Mouse (Mus musculus) regulatory T cell (primary cell): ENCODE measurements at regions not wholly inside any gene's neighbourhood (a gene's known extent, or its start where the extent isn't known, plus 50 kb on each side); places are given as distances from the start of the nearest gene placed in this dataset.
"Not testable (repeated sequence)": the region's sequence is repeated elsewhere in the genome, so short reads cannot be mapped to it uniquely, and the experiment has no call there.

Experiments
- in situ Hi-C: fragments of 300-600 bp; cut with MboI, MseI; formaldehyde crosslinking; loops from one replicate; pipeline ENCODE4 v1.15.1; 2025; ENCODE audit warnings: high pct_unique_total_duplicates

DNA sequence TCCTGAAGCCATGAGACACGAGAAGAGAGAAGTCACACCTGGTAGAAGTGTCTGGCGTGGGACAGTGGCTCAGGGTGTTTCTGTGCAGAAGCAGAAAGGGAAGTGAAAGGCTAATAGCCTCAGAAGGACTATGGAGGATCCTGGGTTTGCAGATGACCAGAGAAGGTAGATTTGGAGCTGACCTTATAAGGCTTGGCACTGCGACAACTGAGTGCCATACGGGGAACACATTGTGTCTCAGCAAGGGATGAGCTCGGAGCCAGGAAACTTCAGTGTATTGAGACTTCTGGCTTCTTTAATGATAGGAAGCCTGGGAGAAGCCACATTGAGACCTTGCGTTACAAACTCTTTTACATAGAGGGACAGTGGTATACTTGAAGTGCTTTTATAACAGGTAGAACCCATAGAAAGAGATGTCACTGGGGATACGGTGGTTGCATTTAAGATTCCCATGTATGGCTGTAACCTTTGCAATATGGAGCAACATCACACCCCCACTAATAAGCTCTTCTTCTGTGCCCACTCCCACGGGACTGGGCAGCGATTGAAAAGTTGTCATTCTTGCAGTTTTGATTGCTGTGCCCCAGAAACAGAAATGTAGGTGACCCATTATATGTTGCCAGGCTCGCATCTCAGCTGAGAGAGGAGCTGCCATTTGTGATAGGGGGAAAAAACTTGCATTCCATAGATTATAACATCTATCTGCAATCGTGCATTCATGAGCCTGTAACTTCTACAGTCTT is 61.8 kb upstream of the Dync1i1 start:
- in situ Hi-C loops: no loop called here

DNA sequence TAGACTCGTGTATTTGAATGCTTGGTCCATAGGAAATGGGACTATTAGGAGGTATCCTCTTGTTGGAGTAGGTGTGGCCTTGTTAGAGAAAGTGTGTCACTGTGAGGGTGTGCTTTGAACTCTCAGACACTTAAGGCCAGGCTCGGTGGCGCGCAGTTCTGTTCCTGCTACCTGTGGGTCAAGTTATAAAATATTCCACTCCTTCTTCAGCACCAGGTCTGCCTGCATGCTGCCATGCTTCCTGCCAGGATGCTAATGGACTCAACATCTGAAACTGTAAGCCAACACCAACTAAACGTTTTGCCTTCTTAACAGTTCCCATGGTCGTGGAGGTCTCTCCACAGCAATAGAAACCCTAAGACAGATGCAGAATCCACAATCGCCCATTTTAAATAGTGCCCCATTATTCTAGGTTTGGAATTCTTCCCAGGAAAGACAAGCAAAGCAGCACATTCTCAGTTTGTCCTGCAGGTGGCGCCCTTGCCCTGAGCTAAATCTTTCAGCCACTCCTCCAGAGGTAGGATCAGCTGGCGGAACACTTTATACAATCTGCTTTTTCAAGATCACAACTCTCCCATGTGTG is 80.2 kb upstream of the Dync1i1 start:
- in situ Hi-C loops: loop anchor here (25.0 kb wide), 1 partner anchor 1267 kb away; no protein-coding TSS in a partner anchor

DNA sequence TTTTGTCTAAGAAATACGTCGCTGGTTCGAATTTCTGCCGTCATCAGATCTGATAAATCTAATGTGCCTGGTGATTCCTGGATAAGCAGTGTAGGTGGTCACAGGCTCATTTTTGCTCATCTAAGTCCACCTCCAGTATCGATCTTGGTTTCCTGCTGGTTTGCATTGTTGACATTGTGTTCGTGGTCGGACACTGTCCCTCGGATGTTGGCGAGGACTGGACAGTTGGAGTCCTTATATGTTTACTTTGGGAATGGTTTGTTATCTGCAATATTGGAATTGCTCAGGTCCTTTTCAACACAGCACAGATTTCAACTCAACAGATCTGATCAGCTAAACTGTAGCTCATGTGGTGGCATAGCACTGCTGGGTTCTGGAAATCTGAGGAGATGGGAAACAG is 91.2 kb upstream of the Dync1i1 start:
- in situ Hi-C loops: loop anchor here (5.0 to 25.0 kb wide), 2 partner anchors 168 to 1278 kb away; no protein-coding TSS in a partner anchor

DNA sequence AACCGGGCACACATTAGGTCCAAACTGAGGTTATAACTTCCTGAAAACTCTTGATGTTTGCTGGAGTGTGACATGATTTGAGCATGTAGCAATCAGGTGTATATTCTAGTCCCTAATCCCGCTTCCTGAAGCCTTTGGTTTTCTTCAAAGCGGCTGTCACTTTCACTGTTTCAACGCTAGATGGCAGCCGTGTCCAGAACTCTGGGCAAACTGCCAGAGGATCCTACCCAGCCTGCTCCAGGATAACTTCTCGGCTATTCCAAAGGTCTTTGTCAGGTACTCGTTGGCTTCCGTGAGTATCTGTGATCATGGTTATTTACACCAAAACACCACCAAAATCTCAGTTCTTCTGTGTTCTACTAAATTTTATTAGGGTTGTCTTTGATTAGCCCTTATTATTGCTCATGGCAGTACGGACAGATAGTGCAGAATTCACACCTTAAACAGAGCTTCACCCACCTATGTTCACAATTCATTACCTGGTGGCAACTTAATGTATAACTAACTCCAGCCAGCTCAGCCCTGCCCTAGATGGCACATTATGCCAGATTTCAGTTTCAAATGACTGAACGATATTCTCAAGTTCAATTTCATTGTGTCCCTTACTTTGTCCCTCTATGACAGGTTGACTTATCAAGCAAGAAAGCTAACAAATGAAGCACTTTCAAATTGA is 92.3 kb upstream of the Dync1i1 start:
- in situ Hi-C loops: loop anchor here (5.0 to 25.0 kb wide), 2 partner anchors 169 to 1279 kb away; no protein-coding TSS in a partner anchor

DNA sequence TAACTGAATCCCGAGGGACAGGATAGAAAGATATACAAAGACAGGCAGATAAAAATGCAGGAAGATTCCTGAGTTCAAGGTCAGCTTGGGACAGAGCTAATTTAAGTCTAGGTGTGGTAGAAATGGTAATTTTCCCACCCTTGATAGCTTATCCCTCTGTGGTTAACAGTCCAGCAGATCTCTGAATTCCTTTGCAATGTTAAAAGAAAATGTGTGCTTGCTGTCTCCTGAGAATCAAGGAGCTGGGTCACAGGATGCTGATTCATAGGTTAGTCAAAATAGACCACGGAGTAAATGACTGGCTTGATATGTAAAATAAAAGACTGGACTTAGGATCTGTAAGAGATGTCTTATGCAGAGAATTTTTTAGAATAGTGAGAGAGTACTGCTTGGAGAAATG is 101.4 kb upstream of the Dync1i1 start:
- in situ Hi-C loops: no loop called here

DNA sequence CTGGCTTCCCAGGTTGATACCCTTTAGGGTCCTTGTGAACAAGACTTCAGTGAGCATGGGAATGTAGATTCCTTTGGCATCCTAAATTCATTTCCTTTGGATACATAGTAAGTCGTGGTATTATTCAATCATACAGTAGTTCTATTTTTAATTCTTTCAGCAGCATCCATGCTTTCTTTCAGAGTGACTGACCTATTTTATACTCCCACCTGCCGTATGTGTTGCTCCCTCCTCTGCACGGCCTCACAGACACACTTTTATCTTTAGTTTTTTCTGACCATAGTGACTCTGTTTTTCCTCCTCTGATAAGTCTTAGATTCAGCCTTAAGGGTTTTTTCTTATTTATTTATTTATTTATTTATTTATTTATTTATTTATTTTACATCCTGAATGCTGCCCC is 103.9 kb upstream of the Dync1i1 start:
- in situ Hi-C loops: no loop called here

DNA sequence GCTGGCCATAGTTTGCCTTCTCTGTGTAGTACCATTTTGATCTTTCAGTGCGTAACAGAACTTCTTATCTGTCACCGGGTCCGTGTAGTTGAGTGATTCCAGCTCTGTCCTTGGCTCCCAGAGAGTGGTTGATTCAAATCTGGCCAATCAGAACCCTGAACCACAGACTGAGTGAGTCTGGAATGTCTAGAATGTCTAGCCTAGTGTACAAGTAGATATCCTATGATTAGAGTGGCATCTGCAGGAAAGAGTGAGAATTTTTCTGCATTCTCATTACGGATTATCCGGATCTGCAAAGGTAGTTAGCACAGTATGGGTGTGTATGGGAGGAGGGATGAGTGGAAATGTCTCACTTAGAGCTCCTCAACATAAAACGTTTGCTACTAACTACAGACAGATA is 97.9 kb upstream of the Pdk4 start:
- in situ Hi-C loops: loop anchor here (5.0 kb wide), 1 partner anchor 187 kb away; no protein-coding TSS in a partner anchor

DNA sequence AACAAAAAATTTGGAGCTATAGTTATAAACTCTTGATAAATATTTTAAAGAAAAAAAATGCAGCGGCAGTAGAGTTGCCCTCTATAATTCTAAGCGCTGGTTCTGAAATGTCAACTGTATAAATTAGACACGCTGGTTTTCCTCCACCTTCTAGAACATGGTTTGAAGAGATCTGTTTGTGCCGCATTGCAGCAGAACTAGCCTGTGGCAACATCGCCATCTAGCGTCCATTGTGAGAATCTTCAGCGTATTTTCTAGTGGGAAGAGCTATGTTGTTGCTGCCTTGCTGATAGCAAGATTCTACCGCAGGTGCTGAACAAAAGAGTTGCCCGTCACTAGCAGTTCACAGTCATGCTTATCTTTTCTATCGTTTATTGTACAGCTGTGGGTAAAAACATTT is 93.5 kb upstream of the Pdk4 start:
- in situ Hi-C loops: loop anchor here (5.0 kb wide), 1 partner anchor 182 kb away; no protein-coding TSS in a partner anchor

DNA sequence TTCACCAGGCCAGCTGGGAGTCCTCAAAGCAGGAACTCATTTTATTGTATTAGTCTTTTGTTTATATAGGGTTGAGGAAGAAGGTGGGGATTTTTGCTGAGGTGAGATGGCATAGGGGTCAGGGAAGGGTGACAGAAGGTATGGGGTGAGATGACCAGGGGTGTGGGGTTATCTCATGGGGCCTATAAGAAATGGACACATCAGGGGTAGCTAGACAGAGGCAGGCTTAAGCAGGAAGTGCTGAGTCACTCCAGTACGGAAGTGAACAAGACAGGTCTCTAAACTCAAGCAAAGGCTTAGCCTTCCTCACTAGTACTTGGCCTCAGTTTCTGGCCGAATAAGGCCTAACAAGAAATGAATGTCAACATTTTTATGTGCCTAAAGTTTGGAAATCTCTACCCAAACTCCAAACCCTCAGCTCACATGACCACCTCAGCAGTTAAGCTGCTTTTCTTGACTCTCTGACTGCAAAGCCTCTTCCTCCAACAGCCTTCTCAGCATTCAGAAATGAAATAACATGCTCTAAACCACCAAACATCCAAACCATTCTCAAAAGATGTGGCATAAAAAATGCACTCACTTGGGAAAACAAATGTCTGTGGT is 86.9 kb upstream of the Pdk4 start:
- in situ Hi-C loops: no loop called here

DNA sequence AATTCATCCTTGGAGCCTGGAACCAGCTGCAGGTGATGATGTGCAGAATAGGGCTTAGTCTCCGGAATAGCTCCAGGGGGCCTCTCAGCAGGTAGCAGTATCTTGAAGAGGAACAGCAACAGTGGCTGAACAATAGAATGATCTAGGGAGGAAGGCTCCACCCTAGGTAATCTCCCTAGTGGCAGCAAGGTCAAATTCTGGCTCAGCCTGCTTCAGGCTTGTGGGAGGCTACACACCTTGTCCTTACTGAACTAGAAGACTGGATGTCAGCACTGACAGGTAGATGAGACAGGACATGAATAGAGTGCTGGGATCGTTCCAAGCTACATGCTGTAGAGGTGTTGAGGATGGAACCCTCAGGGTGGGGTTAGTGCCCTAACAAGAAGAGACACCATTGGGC is 80.8 kb upstream of the Pdk4 start:
- in situ Hi-C loops: not testable (repeated sequence)

DNA sequence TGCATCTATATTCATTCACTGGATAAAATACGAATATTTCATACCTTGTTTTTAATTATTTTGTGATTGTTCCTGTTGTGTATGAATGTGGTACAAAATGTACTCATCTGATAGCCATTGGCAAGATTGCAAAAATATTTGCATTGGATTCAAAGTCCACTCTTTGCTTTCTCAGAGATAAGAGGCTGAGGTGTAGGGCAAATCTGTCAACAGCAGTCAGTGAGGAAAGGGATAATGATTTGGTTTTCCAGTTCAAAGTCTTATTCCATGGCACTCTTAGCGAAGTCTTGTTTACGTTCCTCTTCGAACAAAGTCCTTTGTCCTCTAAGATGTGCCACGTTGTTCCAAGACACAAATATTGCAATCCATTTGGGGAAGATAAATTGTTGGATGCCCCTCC is 70.5 kb upstream of the Pdk4 start:
- in situ Hi-C loops: no loop called here

DNA sequence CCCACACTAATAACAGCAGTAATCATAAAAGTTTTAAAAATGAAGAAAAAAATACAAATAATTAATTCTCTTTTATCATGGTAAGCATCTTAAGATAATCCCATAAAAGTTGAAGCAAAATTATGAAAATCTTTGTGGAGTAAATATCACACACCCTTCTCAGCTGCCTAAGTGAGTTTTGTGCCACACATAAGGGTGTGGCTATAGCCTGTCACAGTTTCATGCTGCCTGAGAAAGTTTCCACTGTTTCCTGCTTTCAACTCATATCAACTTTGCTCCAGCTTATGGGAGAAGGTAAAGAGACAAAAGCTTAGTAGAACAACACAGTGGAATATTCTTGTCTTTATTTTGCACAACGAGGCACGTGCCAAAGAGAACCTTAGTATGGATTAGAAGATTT is 68.9 kb upstream of the Pdk4 start:
- in situ Hi-C loops: no loop called here

DNA sequence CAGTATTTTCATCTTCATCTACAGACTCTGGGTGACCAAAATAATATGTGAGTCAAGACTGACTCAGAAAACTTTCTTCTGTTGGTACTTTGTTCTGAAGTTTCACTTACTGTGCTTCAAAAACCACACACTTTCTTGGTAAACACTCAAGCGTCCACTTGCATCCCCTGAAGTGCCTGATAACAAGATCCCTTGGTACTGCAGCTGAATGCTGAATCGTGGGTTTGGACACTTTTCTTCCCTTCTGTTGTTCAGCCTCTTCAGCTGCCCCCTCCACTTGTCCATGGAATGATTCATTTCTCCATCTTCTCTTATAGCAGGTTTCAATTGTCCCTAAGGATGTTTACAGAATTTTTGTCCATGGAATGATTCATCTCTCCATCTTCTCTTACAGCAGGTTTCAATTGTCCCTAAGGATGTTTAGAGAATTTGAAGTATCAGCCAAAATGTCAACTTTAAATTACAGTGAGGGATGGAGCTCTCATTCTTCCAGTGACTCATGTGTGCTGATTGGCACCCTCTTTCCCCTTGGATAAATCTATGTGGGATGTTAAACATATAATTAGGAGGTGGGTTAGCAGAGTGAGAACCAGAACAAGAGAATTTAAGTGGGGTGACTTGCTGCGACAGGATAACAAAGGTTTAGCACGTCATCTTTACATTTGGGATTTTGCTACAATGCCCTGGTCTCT is 57.7 kb upstream of the Pdk4 start:
- in situ Hi-C loops: no loop called here

DNA sequence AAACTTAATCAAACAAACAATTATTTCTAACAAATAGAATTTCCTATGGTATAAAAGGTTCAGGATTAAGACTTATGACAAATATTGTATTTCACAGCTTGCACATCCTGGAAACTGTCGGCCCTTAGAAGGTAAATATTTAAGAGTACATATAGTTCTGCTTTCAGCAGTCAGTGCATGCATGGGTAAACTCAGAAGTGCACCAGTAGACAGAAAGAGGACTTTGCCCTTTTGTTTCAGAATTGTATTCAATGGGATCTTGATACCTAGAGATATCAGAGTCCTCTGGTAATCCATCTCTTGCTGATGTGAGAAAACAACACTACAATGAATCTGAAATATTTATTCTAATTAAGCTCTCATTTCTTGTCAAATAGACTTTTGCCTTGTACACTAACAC is 54.0 kb upstream of the Pdk4 start:
- in situ Hi-C loops: no loop called here
